Mouse (Mus musculus): ENCODE data around the gene Atcay.

Gene Atcay

GRCm38 (mm10) chr10:81230438-81231332, at the start of gene Atcay:
Gene Atcay (minus strand): TSS chr10:81230833.
- DNase-seq (ENCODE audit: low spot score in 2 of 2): peak; percentile 83 to 89

GRCm38 (mm10) chr10:81279496-81279895, 48.9 kb upstream of the Atcay start:
- DNase-seq (ENCODE audit: low spot score in 2 of 2): no peak

- DNase-seq (ENCODE audit: low spot score in 2 of 2): no peak
These were observed 47.0 kb upstream of the Atcay start for GRCm38 (mm10) chr10:81277676-81278075.

GRCm38 (mm10) chr10:81273842-81274241, 43.2 kb upstream of the Atcay start:
- no peak for DNase-seq (ENCODE audit: low spot score in 2 of 2)

- DNase-seq (ENCODE audit: low spot score in 2 of 2): no peak
These were observed 41.7 kb upstream of the Atcay start for GRCm38 (mm10) chr10:81272356-81272755.

GRCm38 (mm10) chr10:81268643-81269412, 38.2 kb upstream of the Atcay start:
- no peak for DNase-seq (ENCODE audit: low spot score in 2 of 2)

- peak; percentile 81 to 87 for DNase-seq (ENCODE audit: low spot score in 2 of 2)
These were observed 37.4 kb upstream of the Atcay start for GRCm38 (mm10) chr10:81268056-81268455.

GRCm38 (mm10) chr10:81266211-81267105, 35.8 kb upstream of the Atcay start, which contains the start of the genes Mrpl54 and Apba3:
Gene Mrpl54 (minus strand): TSS chr10:81266934.
Gene Apba3 (plus strand): TSS chr10:81266960.
- DNase-seq (ENCODE audit: low spot score in 2 of 2): peak; percentile 91 to 92

GRCm38 (mm10) chr10:81265540-81265939, 34.9 kb upstream of the Atcay start:
- no peak for DNase-seq (ENCODE audit: low spot score in 2 of 2)

GRCm38 (mm10) chr10:81261025-81261424, 30.4 kb upstream of the Atcay start:
- no peak for DNase-seq (ENCODE audit: low spot score in 2 of 2)

GRCm38 (mm10) chr10:81259225-81259884, 28.7 kb upstream of the Atcay start:
- no peak for DNase-seq (ENCODE audit: low spot score in 2 of 2)

- DNase-seq (ENCODE audit: low spot score in 2 of 2): peak in 1 of 2 experiments; percentile 46
These were observed 26.8 kb upstream of the Atcay start for GRCm38 (mm10) chr10:81257158-81258039.

GRCm38 (mm10) chr10:81254886-81255285, 24.3 kb upstream of the Atcay start:
- DNase-seq (ENCODE audit: low spot score in 2 of 2): no peak

GRCm38 (mm10) chr10:81252424-81253419, 22.1 kb upstream of the Atcay start, which contains the start of gene Matk:
Gene Matk (plus strand): TSS chr10:81252935.
- peak; percentile 90 to 93 for DNase-seq (ENCODE audit: low spot score in 2 of 2)

GRCm38 (mm10) chr10:81249442-81249841, 18.8 kb upstream of the Atcay start:
- DNase-seq (ENCODE audit: low spot score in 2 of 2): no peak

GRCm38 (mm10) chr10:81247804-81248203, 17.2 kb upstream of the Atcay start:
- no peak for DNase-seq (ENCODE audit: low spot score in 2 of 2)

GRCm38 (mm10) chr10:81245166-81245565, 14.5 kb upstream of the Atcay start:
- peak in 1 of 2 experiments; percentile 55 for DNase-seq (ENCODE audit: low spot score in 2 of 2)

GRCm38 (mm10) chr10:81244595-81244994, 14.0 kb upstream of the Atcay start:
- no peak for DNase-seq (ENCODE audit: low spot score in 2 of 2)

GRCm38 (mm10) chr10:81244146-81244545, 13.5 kb upstream of the Atcay start:
- no peak for DNase-seq (ENCODE audit: low spot score in 2 of 2)

All from right cerebral cortex, postnatal 36 days (tissue).